Mouse (Mus musculus): ENCODE results near the gene Prss42. TPM values are rescaled to one million over a fixed set of nuclear protein-coding genes. Genes with fewer than 3 reads are reported as not detected.

Prss42 gene
- polyA plus RNA-seq, 2 experiments, result not detected

- no peaks in the 10 kb centered on the region for H3K27me3 ChIP-seq (ENCODE audit: control insufficient read depth, insufficient read depth, low read length)
- no peak within 1 kb of the TSS for H3K4me2 ChIP-seq (replicated peaks; ENCODE audit: low read depth, low read length, severe bottlenecking)
- 82% methylated on average over 3 of the region's 3 CpGs for WGBS
- no peaks in the 10 kb centered on the region for H3K36me3 ChIP-seq (ENCODE audit: control insufficient read depth, insufficient read depth, low read length)
- TF ChIP-seq POLR2A (IDR thresholded peaks at IDR 0.05; ENCODE audit: borderline replicate concordance, extremely low read depth, insufficient read depth, insufficient read length), result no peak
- H3K9ac ChIP-seq (ENCODE audit: low read depth, low read length, severe bottlenecking), result no peak within 1 kb of the TSS
- ATAC-seq (ENCODE audit: low FRiP score, low read depth) (no peak), DNase-seq (ENCODE audit: low spot score) (no peak)
- H3K27ac ChIP-seq (replicated peaks; ENCODE audit: low read depth, low read length), result no peak within 1 kb of the TSS
- H3K4me1 ChIP-seq (ENCODE audit: control insufficient read depth, insufficient read depth, low read length), result no peaks in the 10 kb centered on the region
- H3K4me3 ChIP-seq (replicated peaks; ENCODE audit: low read length), result no peak within 1 kb of the TSS
- no peaks in the 10 kb centered on the region for H3K9me3 ChIP-seq (ENCODE audit: control insufficient read depth, low read length)
Observed at GRCm38 (mm10) chr9:110826390-110826789, 28.4 kb downstream of the Prss42 start, which contains the start of gene Prss43. TSS of gene Prss43 (plus strand) at chr9:110826690.

- no peaks in the 10 kb centered on the region for H3K9me3 ChIP-seq (ENCODE audit: control insufficient read depth, low read length)
- 78% methylated on average over 5 of the region's 5 CpGs for WGBS
- H3K9ac ChIP-seq (ENCODE audit: low read depth, low read length, severe bottlenecking), result no peak overlapping the region
- H3K27me3 ChIP-seq (ENCODE audit: control insufficient read depth, insufficient read depth, low read length), result no peaks in the 10 kb centered on the region
- ATAC-seq (ENCODE audit: low FRiP score, low read depth), result no peak
- H3K4me3 ChIP-seq (replicated peaks; ENCODE audit: low read length), result no peak overlapping the region
- H3K4me2 ChIP-seq (replicated peaks; ENCODE audit: low read depth, low read length, severe bottlenecking), result no peak overlapping the region
- DNase-seq (ENCODE audit: low spot score), result peak; percentile 13
- TF ChIP-seq POLR2A (IDR thresholded peaks at IDR 0.05; ENCODE audit: borderline replicate concordance, extremely low read depth, insufficient read depth, insufficient read length), result no peak
- H3K4me1 ChIP-seq (ENCODE audit: control insufficient read depth, insufficient read depth, low read length), result no peaks in the 10 kb centered on the region
- no peak overlapping the region for H3K27ac ChIP-seq (replicated peaks; ENCODE audit: low read depth, low read length)
- no peaks in the 10 kb centered on the region for H3K36me3 ChIP-seq (ENCODE audit: control insufficient read depth, insufficient read depth, low read length)
Observed at GRCm38 (mm10) chr9:110833021-110833420, 35.1 kb downstream of the Prss42 start.

DNA sequence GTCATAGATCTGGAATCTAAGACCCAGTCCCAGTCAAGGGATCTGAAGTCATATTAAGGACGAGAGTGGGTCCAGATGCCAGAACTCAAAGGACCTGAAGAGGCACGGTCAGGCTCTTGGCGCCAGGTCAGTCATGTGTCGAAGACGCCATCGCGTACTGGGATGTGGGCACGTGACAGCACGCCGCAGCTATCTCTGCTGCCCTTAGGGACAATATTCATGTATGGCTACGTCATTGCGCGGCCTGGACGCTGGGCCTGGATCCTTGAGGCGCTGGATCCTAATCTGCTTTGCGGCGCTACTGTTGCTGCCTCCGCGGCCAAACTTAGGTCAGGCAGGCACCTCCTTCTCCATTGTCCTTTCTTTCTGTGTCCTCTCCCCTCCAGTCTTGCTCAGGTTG, 36.4 kb downstream of the Prss42 start, which contains the start of gene Prss45:
Gene Prss45, plus strand, starts transcription at position 178 of the 400 bp plus-strand sequence.
- Histone ChIP-seq H3K9ac (ENCODE audit: low read depth, low read length, severe bottlenecking) (no peak within 1 kb of the TSS), H3K27ac (replicated peaks; ENCODE audit: low read depth, low read length) (no peak within 1 kb of the TSS), H3K4me3 (replicated peaks; ENCODE audit: low read length) (no peak within 1 kb of the TSS), H3K27me3 (ENCODE audit: control insufficient read depth, insufficient read depth, low read length) (no peaks in the 10 kb centered on the region), H3K9me3 (ENCODE audit: control insufficient read depth, low read length) (no peaks in the 10 kb centered on the region), H3K4me2 (replicated peaks; ENCODE audit: low read depth, low read length, severe bottlenecking) (no peak within 1 kb of the TSS), H3K36me3 (ENCODE audit: control insufficient read depth, insufficient read depth, low read length) (no peaks in the 10 kb centered on the region), H3K4me1 (ENCODE audit: control insufficient read depth, insufficient read depth, low read length) (no peaks in the 10 kb centered on the region)
- 79% methylated on average over 19 of the region's 19 CpGs for WGBS
- ATAC-seq (ENCODE audit: low FRiP score, low read depth), result no peak
- TF ChIP-seq POLR2A (IDR thresholded peaks at IDR 0.05; ENCODE audit: borderline replicate concordance, extremely low read depth, insufficient read depth, insufficient read length), result no peak
- DNase-seq (ENCODE audit: low spot score), result no peak

DNA sequence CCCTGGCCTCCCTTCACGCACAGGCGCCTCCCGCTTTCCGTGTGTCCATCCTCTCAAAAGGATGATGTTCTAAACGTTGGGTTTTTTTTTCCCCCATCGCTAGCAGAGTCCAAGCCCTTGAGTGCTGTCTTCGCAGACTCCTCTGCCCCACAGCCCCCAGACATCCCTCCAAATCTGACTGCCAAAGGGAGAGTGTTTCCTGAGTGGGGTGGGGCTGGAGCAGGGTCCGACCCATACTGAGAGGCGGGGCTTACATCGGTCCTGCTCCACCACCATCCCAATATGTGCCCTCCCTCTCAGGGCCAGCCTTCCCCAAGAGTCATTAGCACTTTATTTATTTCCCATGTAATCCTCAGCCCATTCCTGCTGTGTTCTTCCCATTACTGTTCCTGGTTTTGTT, 37.0 kb downstream of the Prss42 start:
- Histone ChIP-seq H3K4me2 (replicated peaks; ENCODE audit: low read depth, low read length, severe bottlenecking) (no peak overlapping the region), H3K4me3 (replicated peaks; ENCODE audit: low read length) (no peak overlapping the region), H3K9ac (ENCODE audit: low read depth, low read length, severe bottlenecking) (no peak overlapping the region), H3K27ac (replicated peaks; ENCODE audit: low read depth, low read length) (no peak overlapping the region), H3K36me3 (ENCODE audit: control insufficient read depth, insufficient read depth, low read length) (no peaks in the 10 kb centered on the region), H3K4me1 (ENCODE audit: control insufficient read depth, insufficient read depth, low read length) (no peaks in the 10 kb centered on the region), H3K9me3 (ENCODE audit: control insufficient read depth, low read length) (no peaks in the 10 kb centered on the region), H3K27me3 (ENCODE audit: control insufficient read depth, insufficient read depth, low read length) (no peaks in the 10 kb centered on the region)
- no peak for TF ChIP-seq POLR2A (IDR thresholded peaks at IDR 0.05; ENCODE audit: borderline replicate concordance, extremely low read depth, insufficient read depth, insufficient read length)
- 38% methylated on average over 10 of the region's 10 CpGs for WGBS
- ATAC-seq (ENCODE audit: low FRiP score, low read depth) (no peak), DNase-seq (ENCODE audit: low spot score) (no peak)

DNA sequence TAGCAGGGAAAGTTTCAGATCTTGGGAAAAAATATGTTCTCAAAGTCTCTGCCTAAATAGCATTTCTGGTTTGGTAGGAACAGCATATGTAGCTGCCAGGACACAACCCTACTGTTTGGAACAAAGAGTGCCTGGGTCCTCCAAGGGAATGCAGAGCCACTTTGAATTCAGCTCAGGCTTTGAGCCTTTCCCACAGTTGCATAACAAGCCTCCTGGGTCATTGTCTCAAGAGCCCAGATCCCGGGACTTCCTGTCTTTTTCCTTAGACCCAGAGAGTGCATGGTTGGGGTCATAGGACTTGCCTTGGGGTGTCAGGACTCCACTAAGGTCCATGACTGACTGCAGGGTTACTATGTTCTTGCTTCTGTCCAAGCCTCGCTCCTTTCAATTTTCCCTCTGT, 38.1 kb downstream of the Prss42 start:
- H3K4me1 ChIP-seq (ENCODE audit: control insufficient read depth, insufficient read depth, low read length), result no peaks in the 10 kb centered on the region
- no peaks in the 10 kb centered on the region for H3K36me3 ChIP-seq (ENCODE audit: control insufficient read depth, insufficient read depth, low read length)
- ATAC-seq (ENCODE audit: low FRiP score, low read depth), result no peak
- DNase-seq (ENCODE audit: low spot score), result no peak
- H3K4me3 ChIP-seq (replicated peaks; ENCODE audit: low read length), result no peak overlapping the region
- H3K27me3 ChIP-seq (ENCODE audit: control insufficient read depth, insufficient read depth, low read length), result no peaks in the 10 kb centered on the region
- no peaks in the 10 kb centered on the region for H3K9me3 ChIP-seq (ENCODE audit: control insufficient read depth, low read length)
- no peak overlapping the region for H3K27ac ChIP-seq (replicated peaks; ENCODE audit: low read depth, low read length)
- H3K9ac ChIP-seq (ENCODE audit: low read depth, low read length, severe bottlenecking), result no peak overlapping the region
- 49% methylated on average over 2 of the region's 2 CpGs for WGBS
- no peak for TF ChIP-seq POLR2A (IDR thresholded peaks at IDR 0.05; ENCODE audit: borderline replicate concordance, extremely low read depth, insufficient read depth, insufficient read length)
- H3K4me2 ChIP-seq (replicated peaks; ENCODE audit: low read depth, low read length, severe bottlenecking), result no peak overlapping the region

GRCm38 (mm10) chr9:110840905-110841304, 42.9 kb downstream of the Prss42 start:
- no peaks in the 10 kb centered on the region for H3K9me3 ChIP-seq (ENCODE audit: control insufficient read depth, low read length)
- no peak overlapping the region for H3K27ac ChIP-seq (replicated peaks; ENCODE audit: low read depth, low read length)
- no peak overlapping the region for H3K4me3 ChIP-seq (replicated peaks; ENCODE audit: low read length)
- no peak overlapping the region for H3K4me2 ChIP-seq (replicated peaks; ENCODE audit: low read depth, low read length, severe bottlenecking)
- no peak for TF ChIP-seq POLR2A (IDR thresholded peaks at IDR 0.05; ENCODE audit: borderline replicate concordance, extremely low read depth, insufficient read depth, insufficient read length)
- 89% methylated on average over 6 of the region's 6 CpGs for WGBS
- ATAC-seq (ENCODE audit: low FRiP score, low read depth), result no peak
- no peaks in the 10 kb centered on the region for H3K4me1 ChIP-seq (ENCODE audit: control insufficient read depth, insufficient read depth, low read length)
- H3K27me3 ChIP-seq (ENCODE audit: control insufficient read depth, insufficient read depth, low read length), result no peaks in the 10 kb centered on the region
- no peak for DNase-seq (ENCODE audit: low spot score)
- no peak overlapping the region for H3K9ac ChIP-seq (ENCODE audit: low read depth, low read length, severe bottlenecking)
- H3K36me3 ChIP-seq (ENCODE audit: control insufficient read depth, insufficient read depth, low read length), result no peaks in the 10 kb centered on the region
